8 mouse cellular contexts compared by ENCODE assay signal in the genomic region with DNA sequence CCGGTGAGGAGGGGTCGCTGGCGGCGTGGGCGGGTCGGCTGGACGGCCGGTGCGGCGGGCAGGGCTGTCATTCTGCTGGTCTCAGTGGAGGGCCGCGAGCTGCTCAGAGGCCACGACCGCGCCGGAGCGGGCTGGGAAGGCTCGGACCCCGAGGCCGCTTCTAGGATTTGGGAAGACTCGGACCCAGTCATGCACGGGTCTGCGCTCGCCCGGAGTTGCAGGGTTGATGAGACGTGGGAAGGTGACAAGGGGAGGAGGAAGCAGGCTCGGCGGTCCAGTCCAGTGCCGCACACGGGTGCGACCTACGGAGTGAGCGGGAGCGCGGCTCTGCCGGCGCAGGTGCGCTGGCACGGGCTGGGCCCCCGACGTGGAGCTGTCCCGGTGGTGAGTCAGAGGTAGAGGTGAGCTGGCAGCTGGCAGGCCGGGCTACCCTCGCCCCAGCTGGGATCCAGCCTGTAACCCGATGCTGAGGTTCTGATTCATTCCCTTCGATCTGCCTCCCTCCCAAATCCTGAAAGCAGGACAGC. TPM values are rescaled to one million over a fixed set of nuclear protein-coding genes. Genes with fewer than 3 reads are reported as not detected.
DNase-seq lines count a peak whose midpoint lies in the region; ATAC-seq and TF ChIP-seq lines count a peak whose summit lies in the region.

No protein-coding gene starts in this region.

- WGBS in heart, embryonic 10.5 days: 1% methylated on average over 46 of the region's 46 CpGs
- under 1% methylated on average over 46 of the region's 46 CpGs for WGBS in forebrain, embryonic 16.5 days
- WGBS in limb, embryonic 11.5 days: 1% methylated on average over 45 of the region's 46 CpGs
- WGBS in neural tube, embryonic 15.5 days: 1% methylated on average over 44 of the region's 46 CpGs

- H3ac ChIP-seq in C2C12 (ENCODE audit: control insufficient read depth, insufficient read length, low read depth): peak overlapping the region; percentile 88

- peak overlapping the region; percentile 79 for H3K4me2 ChIP-seq in forebrain, embryonic 16.5 days (ENCODE audit: low read length)
- H3K4me2 ChIP-seq in limb, embryonic 11.5 days (ENCODE audit: low read depth, severe bottlenecking): peak overlapping the region; percentile 96
- peak overlapping the region; percentile 92 for H3K4me2 ChIP-seq in neural tube, embryonic 15.5 days

- peak; percentile 35; the same call in 1 of the 2 replicates for ATAC-seq in forebrain, embryonic 16.5 days
- peak; percentile 20; the same call in 1 of the 2 replicates for ATAC-seq in limb, embryonic 11.5 days (ENCODE audit: insufficient number of reproducible peaks, low FRiP score, low TSS enrichment, low read depth)
- peak; percentile 63 for ATAC-seq in neural tube, embryonic 15.5 days (ENCODE audit: low FRiP score)
- no peak for ATAC-seq in megakaryocyte-erythroid progenitor cell, adult 5-6 weeks (replicated peaks; ENCODE audit: low FRiP score, low TSS enrichment, poor library complexity, severe bottlenecking)

- H3K9ac ChIP-seq in forebrain, embryonic 16.5 days (replicated peaks; ENCODE audit: low read depth, low read length): peak overlapping the region; percentile 89
- H3K9ac ChIP-seq in limb, embryonic 11.5 days (ENCODE audit: low read length): peak overlapping the region; percentile 43; the same call in 1 of the 2 replicates
- peak overlapping the region; percentile 76 for H3K9ac ChIP-seq in neural tube, embryonic 15.5 days (replicated peaks)

- H3K79me2 ChIP-seq in C2C12 (ENCODE audit: control insufficient read depth, insufficient read depth): no peaks in the 10 kb centered on the region

- H3K79me3 ChIP-seq in C2C12 (ENCODE audit: low read depth): no peaks in the 10 kb centered on the region

- H3K9me3 ChIP-seq in heart, embryonic 10.5 days: no peaks in the 10 kb centered on the region
- no peaks in the 10 kb centered on the region for H3K9me3 ChIP-seq in forebrain, embryonic 16.5 days (ENCODE audit: control insufficient read depth, low read length)
- H3K9me3 ChIP-seq in limb, embryonic 11.5 days (ENCODE audit: control insufficient read depth, low read length): no peaks in the 10 kb centered on the region
- H3K9me3 ChIP-seq in neural tube, embryonic 15.5 days (replicated peaks): no peaks in the 10 kb centered on the region

- intact Hi-C loops in heart, postnatal 36 days (cut with DNase I): no loop called here

- H3K27ac ChIP-seq in heart, embryonic 10.5 days: peak overlapping the region; percentile 88
- H3K27ac ChIP-seq in forebrain, embryonic 16.5 days (ENCODE audit: low read length): no peak overlapping the region; the same call in 1 of the 2 replicates
- no peak overlapping the region for H3K27ac ChIP-seq in limb, embryonic 11.5 days (replicated peaks; ENCODE audit: low read depth, low read length)
- peak overlapping the region; percentile 84 for H3K27ac ChIP-seq in neural tube, embryonic 15.5 days (replicated peaks)

- H3K4me3 ChIP-seq in heart, embryonic 10.5 days: peak overlapping the region; percentile 86
- peak overlapping the region; percentile 29 for H3K4me3 ChIP-seq in C2C12 (ENCODE audit: insufficient read depth, poor library complexity, severe bottlenecking)
- H3K4me3 ChIP-seq in forebrain, embryonic 16.5 days (replicated peaks; ENCODE audit: low read length): peak overlapping the region; percentile 81
- peak overlapping the region; percentile 47 for H3K4me3 ChIP-seq in limb, embryonic 11.5 days (ENCODE audit: low read depth, low read length)
- peak overlapping the region; percentile 83 for H3K4me3 ChIP-seq in neural tube, embryonic 15.5 days (replicated peaks)

- DNase-seq in heart, embryonic 10.5 days (ENCODE audit: low spot score): peak; percentile 82
- no peak for DNase-seq in heart, postnatal 36 days
- DNase-seq in adrenal gland, postnatal 10 days: peak; percentile 47
- DNase-seq in limb, embryonic 11.5 days (ENCODE audit: low spot score): no peak

- TF ChIP-seq CTCF in C2C12 (IDR thresholded peaks at IDR 0.05; ENCODE audit: control insufficient read depth, insufficient read depth, insufficient read length): no peak

- peaks cover 42% of the 10 kb centered on the region for H3K4me1 ChIP-seq in heart, embryonic 10.5 days
- H3K4me1 ChIP-seq in forebrain, embryonic 16.5 days (replicated peaks; ENCODE audit: control insufficient read depth, insufficient read depth, low read length): peaks cover 15% of the 10 kb centered on the region
- H3K4me1 ChIP-seq in limb, embryonic 11.5 days (ENCODE audit: control insufficient read depth, insufficient read depth, low read length): 0 out of 2 replicates have a peak, but pooled peaks cover 3% of the 10 kb centered on the region
- peaks cover 22% of the 10 kb centered on the region for H3K4me1 ChIP-seq in neural tube, embryonic 15.5 days

- peaks cover 35% of the 10 kb centered on the region for H3K27me3 ChIP-seq in heart, embryonic 10.5 days (ENCODE audit: insufficient read depth, poor library complexity, severe bottlenecking)
- H3K27me3 ChIP-seq in C2C12 (ENCODE audit: control insufficient read depth, insufficient read depth, insufficient read length): no peaks in the 10 kb centered on the region
- peaks cover 7% of the 10 kb centered on the region; the same call in 1 of the 2 replicates for H3K27me3 ChIP-seq in forebrain, embryonic 16.5 days (replicated peaks; ENCODE audit: control insufficient read depth, insufficient read depth, low read length)
- H3K27me3 ChIP-seq in limb, embryonic 11.5 days (ENCODE audit: control insufficient read depth, insufficient read depth, low read length): peaks cover 32% of the 10 kb centered on the region
- H3K27me3 ChIP-seq in neural tube, embryonic 15.5 days (replicated peaks): 0 out of 2 replicates have a peak, but pooled peaks cover 18% of the 10 kb centered on the region

- peaks cover 8% of the 10 kb centered on the region; the same call in 1 of the 2 replicates for H3K36me3 ChIP-seq in heart, embryonic 10.5 days
- H3K36me3 ChIP-seq in C2C12 (ENCODE audit: control insufficient read depth, insufficient read depth): no peaks in the 10 kb centered on the region
- no peaks in the 10 kb centered on the region for H3K36me3 ChIP-seq in forebrain, embryonic 16.5 days (ENCODE audit: control insufficient read depth, insufficient read depth)
- H3K36me3 ChIP-seq in limb, embryonic 11.5 days (ENCODE audit: control insufficient read depth, insufficient read depth, low read length): no peaks in the 10 kb centered on the region
- H3K36me3 ChIP-seq in neural tube, embryonic 15.5 days: no peaks in the 10 kb centered on the region

TF ChIP-seq in C2C12, 6 proteins besides CTCF, POLR2A, EP300 and RAD21:
- peak; percentile 82 for TF ChIP-seq MYOD1 (IDR thresholded peaks at IDR 0.05; ENCODE audit: control insufficient read depth, insufficient read length, low read depth)
- TF ChIP-seq MAX (IDR thresholded peaks at IDR 0.05): no peak
TF ChIP-seq in C2C12: peak in this region for 1.

RNA-seq across cellular contexts. Expression of gene 6430548M08Rik, which starts 0.4 kb away (rescaled TPM):
- polyA plus RNA-seq in heart, embryonic 10.5 days (2016; fragmentation: Nextera tagmentation; extraction: Ambion mirVana): 8.2 and 11.9 TPM in 2 replicates
- 10 to 100 TPM; 13.8 to 15.9 TPM for total RNA-seq in heart, postnatal 36 days (2021)
- polyA plus RNA-seq in C2C12 (2012; fragmentation: generic; extraction: Trizol): 3.5 TPM
- 10 to 100 TPM; 39.7 to 41.9 TPM for total RNA-seq in adrenal gland, postnatal 10 days (2021)
- polyA plus RNA-seq in forebrain, embryonic 16.5 days (2015; fragmentation: Nextera tagmentation; extraction: Ambion mirVana): 27.5 and 29.2 TPM in 2 replicates
- polyA plus RNA-seq in limb, embryonic 11.5 days (2014; fragmentation: Nextera tagmentation; extraction: Ambion mirVana): 1.8 and 2.3 TPM in 2 replicates
- polyA plus RNA-seq in neural tube, embryonic 15.5 days (2015; fragmentation: Nextera tagmentation; extraction: Ambion mirVana): 29.8 and 31.9 TPM in 2 replicates
- total RNA-seq in megakaryocyte-erythroid progenitor cell, adult 5-6 weeks (2014; fragmentation: Nextera tagmentation): 0.07 TPM in 1 of 2 replicates, not detected in the other
- total RNA-seq in megakaryocyte-erythroid progenitor cell, adult 5-6 weeks (2017): 0.15 and 0.56 TPM in 2 replicates

RNA-seq across cellular contexts. Expression of gene Zdhhc7, which starts 13.1 kb away (rescaled TPM):
- polyA plus RNA-seq in heart, embryonic 10.5 days (2016; fragmentation: Nextera tagmentation; extraction: Ambion mirVana): 35.5 and 37.3 TPM in 2 replicates
- total RNA-seq in heart, postnatal 36 days (2021): 10 to 100 TPM; 30.5 to 31.1 TPM
- 32.4 TPM for polyA plus RNA-seq in C2C12 (2012; fragmentation: generic; extraction: Trizol)
- 10 to 100 TPM; 43.2 to 44.8 TPM for total RNA-seq in adrenal gland, postnatal 10 days (2021)
- 28.9 and 29.7 TPM in 2 replicates for polyA plus RNA-seq in forebrain, embryonic 16.5 days (2015; fragmentation: Nextera tagmentation; extraction: Ambion mirVana)
- polyA plus RNA-seq in limb, embryonic 11.5 days (2014; fragmentation: Nextera tagmentation; extraction: Ambion mirVana): 22.7 and 24.6 TPM in 2 replicates
- polyA plus RNA-seq in neural tube, embryonic 15.5 days (2015; fragmentation: Nextera tagmentation; extraction: Ambion mirVana): 26.9 and 31.6 TPM in 2 replicates
- total RNA-seq in megakaryocyte-erythroid progenitor cell, adult 5-6 weeks (2014; fragmentation: Nextera tagmentation): 27.4 and 30.4 TPM in 2 replicates
- total RNA-seq in megakaryocyte-erythroid progenitor cell, adult 5-6 weeks (2017): 9.2 and 12.9 TPM in 2 replicates

Comparison
In these comparisons a context has a peak if more than half of its experiments do, and no peak if none do; other contexts are left out.
1. DNase-seq: peak in heart, embryonic 10.5 days (single experiment) and adrenal gland, postnatal 10 days (single experiment); none in heart, postnatal 36 days (0 of 2) and limb, embryonic 11.5 days (single experiment).
2. H3K27ac ChIP-seq: peak in heart, embryonic 10.5 days (single experiment) and neural tube, embryonic 15.5 days (single experiment); none in forebrain, embryonic 16.5 days (single experiment) and limb, embryonic 11.5 days (single experiment).
3. H3K4me3 ChIP-seq: peak in every context shown above with its lines; median percentile 86 in heart, embryonic 10.5 days; 83 in neural tube, embryonic 15.5 days; 81 in forebrain, embryonic 16.5 days; 47 in limb, embryonic 11.5 days; 29 in C2C12.
4. Peak in every context shown above with its lines, with median percentiles within 50 percentile points of each other: H3K4me2 ChIP-seq and H3K9ac ChIP-seq.